Mouse (Mus musculus) C2C12 (cell line): Measurements from ENCODE around the gene Alb.

Experiments used
- CTCF ChIP-seq: IDR thresholded peaks from one replicate; pipeline ENCODE4 v1.5.1; 2011; ENCODE audit not compliant: control insufficient read depth, insufficient read depth, insufficient read length
- MAX ChIP-seq: IDR thresholded peaks from one replicate; pipeline ENCODE4 v1.6.1; 2011; ENCODE audit warnings: mild to moderate bottlenecking, control low read depth
- MYOD1 ChIP-seq: IDR thresholded peaks from one replicate; pipeline ENCODE4 v1.6.1; 2011; ENCODE audit warnings: low read depth; ENCODE audit not compliant: control insufficient read depth, insufficient read length
- MYOG ChIP-seq: IDR thresholded peaks from one replicate; pipeline ENCODE4 v1.6.1; 2011; ENCODE audit not compliant: control insufficient read depth, insufficient read length; ENCODE audit errors: extremely low read depth
- USF1 ChIP-seq: IDR thresholded peaks from one replicate; pipeline ENCODE4 v1.6.1; 2011; ENCODE audit warnings: low read depth, mild to moderate bottlenecking, control low read depth, moderate library complexity

DNA sequence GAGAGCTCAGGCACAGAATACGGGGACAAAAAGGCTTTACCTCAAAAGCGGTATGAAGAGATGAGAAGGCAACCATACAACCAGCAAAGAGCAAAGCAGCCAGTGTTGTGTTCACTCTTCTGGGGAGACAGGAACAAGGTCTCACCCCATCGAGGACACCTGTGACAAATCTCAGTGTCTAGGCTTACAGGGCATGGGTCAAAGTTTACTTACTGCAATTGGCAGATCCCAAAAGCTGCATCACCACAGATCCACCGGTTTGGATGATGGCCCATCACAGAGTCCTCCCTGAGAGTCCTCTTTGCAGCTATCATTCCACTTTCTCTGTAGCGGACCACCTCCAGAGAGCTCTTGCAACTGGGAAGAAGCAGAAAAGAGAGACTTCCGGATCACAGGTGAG, 54.9 kb downstream of the Alb start:
- no peak for TF ChIP-seq MAX
- TF ChIP-seq USF1: no peak
- TF ChIP-seq CTCF: no peak
- TF ChIP-seq MYOD1: no peak
- no peak for TF ChIP-seq MYOG
